Mouse (Mus musculus): ENCODE data around the gene Psmd1. TPM values are rescaled to one million over a fixed set of nuclear protein-coding genes. Genes with fewer than 3 reads are reported as not detected.

Psmd1 gene
- polyA plus RNA-seq, 1 experiment, result 62.3 TPM

DNA sequence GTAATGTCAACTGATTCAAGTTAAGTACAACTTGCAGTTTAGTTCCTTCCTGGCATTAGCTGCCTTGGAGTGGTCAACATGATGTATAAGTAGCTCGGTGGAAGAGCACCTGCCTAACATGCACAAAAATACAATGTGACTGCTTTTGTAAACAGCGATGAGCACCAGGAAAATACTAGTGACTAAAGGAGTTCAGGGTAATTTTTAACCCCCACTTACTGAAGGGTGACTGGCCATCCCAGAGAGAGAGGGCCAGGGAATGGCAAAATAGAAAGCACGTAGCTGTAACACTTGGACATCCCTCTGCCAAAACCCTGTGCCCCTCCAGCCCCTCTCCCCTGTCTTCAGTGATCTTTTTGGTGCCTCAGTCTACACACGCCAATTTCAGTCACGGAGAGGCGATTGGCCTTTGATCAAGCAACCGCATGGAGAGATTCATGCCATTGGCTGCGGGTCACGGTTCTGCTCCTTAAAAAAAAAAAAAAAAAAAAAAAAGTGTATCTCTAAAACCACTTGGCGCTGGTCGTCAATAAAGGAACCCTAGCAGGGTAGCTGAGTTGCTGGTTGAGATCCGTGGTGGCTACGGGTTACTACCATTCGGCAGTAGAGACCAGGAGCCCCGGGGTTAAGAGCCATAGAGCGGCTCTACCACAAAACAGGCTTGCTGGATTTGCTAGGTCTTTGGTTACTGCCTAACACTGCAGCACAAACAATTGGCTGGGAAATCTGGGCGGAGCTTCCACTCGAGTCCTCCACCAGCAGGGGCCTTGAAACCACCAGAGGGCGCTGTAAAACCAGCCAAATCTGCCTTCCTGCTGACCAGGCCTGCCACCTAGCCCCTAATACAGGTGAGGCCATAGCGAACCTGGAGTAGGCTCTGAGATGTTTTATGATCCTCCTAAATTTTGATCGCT is 5.1 kb upstream of the Psmd1 start:
- peak; percentile 67 for DNase-seq (ENCODE audit: low spot score)

DNA sequence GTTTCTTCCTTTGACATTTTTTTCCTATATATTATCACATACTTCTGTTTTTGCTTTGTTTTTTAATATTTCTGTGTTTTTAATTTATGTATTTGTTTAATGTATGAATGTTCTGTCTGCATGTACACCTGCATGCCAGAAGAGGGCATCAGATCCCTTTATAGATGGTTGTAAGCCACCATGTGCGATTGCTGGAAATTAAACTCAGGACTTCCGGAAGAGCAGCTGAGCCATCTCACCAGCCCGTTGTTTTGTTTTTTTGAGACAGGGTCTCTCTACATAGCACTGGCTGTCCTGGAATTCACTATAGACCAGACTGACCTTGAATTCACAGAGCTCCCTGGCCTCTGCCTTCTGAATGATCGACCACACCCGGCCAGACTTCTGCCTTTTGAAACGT is 1.7 kb upstream of the Psmd1 start:
- no peak for DNase-seq (ENCODE audit: low spot score)

DNA sequence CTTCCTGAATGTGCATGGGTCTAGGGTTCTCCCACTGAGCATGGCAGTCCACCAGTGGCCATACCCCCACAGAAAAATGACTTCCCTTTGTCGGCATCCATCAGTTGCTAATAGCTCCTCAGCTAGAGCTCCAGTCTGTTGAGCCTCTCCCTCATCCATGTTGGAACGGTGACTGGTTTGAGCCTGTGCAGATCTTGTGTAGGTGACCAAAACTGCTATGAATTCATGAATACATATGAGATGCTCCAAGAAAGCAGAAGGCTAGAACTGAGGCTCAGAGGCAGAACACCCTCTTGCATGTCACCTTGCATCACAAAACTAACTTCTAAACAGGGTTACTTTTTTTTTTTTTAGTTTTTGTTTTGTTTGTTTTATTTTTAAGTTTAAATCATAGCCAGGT is 12.4 kb downstream of the Psmd1 start:
- DNase-seq (ENCODE audit: low spot score), result no peak

DNA sequence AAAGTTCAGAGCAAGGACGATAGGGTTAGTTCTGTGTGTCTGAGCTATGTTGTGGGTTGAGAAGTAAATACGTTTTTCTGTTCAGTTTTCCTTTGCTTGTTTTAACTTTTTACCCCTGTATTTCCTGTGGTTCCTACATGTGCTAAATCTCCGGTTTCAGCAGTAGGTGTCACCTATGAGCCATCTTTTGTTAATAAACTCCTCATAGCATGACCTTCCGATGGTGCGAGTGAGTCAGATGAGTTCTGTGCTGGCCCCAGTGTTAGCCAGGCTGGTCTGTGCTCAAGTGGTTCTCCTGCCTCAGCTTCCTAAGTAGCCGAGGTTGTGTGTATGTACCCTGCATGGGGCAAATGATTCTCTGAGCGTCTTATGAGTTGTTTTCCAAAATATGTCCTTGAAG is 30.2 kb downstream of the Psmd1 start:
- no peak for DNase-seq (ENCODE audit: low spot score)

DNA sequence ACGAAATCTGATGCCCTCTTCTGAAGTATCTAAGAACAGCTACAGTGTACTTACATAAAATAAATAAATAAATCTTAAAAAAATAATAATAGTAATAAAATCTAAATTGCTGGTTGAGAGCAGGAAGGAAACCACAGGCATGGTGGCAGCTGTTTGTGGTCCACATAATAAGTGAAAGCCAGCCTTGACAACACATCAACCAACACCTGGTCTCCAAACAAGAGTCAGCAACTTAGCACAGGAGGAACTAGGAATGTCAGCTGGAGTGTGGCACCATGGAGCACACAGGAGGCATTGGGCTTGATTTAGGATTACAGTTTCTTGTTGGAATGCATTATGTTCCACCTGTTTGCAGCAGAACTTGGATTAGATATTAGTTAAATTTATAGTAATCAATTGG is 40.9 kb downstream of the Psmd1 start:
- DNase-seq (ENCODE audit: low spot score), result no peak

DNA sequence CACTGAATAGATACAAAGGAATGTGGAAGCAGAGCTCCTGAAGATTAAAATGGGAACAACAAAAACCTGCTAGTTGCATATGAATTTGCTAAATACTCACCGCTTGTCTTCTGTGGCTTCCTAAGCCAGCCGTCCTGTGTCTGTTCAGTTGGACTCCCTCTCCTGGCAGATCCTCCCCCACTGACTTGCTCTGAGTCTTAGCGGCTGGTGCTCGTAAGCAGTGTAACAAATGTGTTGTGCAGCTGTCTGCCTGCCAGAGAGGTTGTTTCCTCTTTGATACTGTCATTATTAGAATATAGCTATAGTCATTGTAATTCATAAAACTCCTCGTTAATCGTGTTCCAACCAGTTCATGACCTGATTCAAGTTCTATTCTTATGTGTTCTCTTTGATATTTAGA is 47.6 kb downstream of the Psmd1 start, which contains the start of gene Htr2b:
Gene Htr2b, minus strand, starts transcription at position 192 of the 400 bp plus-strand sequence.
- DNase-seq (ENCODE audit: low spot score), result no peak

DNA sequence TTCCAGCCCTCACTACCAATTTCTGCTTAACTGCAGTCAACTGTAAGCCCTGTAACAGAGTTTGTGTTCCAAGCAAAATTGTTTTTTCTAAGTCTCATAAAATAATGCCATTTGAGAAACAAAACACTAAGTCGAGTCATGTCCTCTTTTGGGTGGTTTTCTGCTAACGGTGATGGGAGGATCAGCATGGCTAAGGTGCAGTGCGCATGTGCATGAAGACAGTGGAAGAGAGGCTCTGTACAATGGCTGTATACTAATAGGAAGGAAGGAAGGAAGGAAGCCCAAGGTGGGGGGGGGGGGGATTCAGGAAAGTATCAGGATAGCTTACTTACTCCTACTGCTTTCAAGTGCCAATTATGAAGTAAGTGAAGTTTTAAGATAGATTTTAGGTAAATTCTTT is 50.0 kb downstream of the Psmd1 start:
- DNase-seq (ENCODE audit: low spot score), result no peak

DNA sequence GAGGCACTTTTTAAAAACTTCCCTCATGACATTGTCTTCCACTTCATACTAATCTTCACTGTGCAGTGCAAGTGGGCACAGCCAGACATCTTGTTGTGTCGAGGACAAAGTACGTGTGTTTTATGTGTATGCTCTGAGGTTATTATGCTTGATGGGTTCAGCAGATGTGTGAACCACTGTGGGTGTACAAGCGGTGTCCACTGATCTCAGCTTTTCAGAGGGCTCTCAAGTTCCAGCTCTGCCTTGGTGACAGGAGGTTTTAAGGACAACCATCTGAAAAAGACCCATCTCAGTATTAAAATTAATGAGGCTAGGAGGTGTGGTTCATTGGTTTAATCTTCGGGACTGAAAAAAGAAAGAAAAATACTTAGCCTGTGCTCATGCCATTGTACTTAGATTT is 55.4 kb downstream of the Psmd1 start:
- DNase-seq (ENCODE audit: low spot score), result no peak

DNA sequence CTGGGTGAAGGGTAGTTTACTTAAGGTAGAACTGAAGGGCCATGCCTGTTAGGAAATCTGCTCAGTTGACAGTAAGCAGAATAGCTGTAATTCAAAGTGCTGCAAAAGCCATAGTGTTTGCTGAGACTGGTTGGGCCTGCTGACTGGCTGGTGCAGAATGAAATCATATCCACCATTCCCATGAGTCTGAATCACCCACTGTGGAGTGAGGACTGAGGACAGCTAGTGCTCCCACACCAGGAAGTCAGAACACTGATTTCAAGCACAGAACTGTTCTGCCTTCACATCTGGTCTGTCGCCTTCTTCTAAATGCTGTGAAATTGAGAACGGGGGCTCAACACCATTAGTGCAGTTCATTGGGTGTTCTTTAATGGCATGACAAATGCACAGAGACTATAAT is 61.8 kb downstream of the Psmd1 start:
- no peak for DNase-seq (ENCODE audit: low spot score)

DNA sequence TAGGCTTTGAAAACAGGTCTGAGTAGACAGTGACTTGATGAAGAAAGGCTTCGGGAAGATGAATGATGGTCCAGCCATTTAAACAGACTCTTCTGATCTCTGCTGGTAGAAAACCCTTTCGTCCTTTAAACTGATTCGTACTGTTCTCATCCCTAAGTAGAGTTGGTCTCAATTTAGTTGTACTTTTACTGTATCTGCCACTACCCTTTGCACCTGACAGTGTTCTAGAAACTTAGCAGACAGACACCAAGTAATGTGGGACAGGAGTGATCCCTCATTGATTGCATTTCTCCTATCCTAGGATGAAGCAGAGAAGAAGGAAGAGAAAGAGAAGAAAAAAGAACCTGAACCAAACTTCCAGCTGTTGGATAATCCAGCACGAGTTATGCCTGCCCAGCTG is 69.2 kb downstream of the Psmd1 start, which contains the start of gene Gm21972:
Gene Gm21972, plus strand, starts transcription at position 301 of the 400 bp plus-strand sequence.
- no peak for DNase-seq (ENCODE audit: low spot score)

DNA sequence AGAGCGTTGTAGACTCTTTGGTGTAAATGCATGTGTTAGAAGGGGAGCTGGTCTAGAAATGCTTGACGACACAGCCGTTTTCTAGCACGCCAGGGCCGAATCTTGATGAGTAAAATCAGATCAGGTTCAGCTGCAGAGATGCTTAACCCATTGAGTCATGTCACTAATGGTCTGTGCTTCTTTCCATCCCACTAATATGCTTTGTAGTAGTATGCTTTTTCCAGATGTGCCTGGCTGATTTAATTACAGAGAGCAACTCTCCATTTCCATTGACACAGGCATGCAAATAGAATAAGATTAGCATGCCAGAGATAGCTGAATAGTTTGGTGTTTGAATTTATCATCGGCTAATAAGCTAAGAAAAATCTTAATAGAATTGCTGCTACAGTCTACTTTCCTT is 71.1 kb downstream of the Psmd1 start:
- DNase-seq (ENCODE audit: low spot score), result no peak

DNA sequence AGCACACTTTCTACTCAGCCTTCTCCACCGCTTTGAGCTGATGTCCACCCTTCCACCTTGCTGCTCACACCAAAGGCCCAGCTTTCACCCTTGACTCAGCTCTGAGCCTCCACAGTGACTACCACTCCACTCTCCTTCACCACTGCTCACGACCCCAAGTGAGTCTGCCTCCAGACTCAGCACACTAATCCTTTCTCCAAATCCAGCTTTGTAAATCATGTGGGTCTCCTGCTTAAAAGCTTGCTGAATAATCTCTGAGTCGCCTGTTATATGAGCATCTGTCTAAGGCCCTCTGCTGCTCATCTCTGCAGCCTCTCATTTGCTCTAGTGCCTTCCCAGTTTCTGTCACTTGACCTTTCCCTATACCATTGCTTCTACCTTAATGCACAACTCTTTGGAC is 76.9 kb downstream of the Psmd1 start:
- DNase-seq (ENCODE audit: low spot score), result no peak

DNA sequence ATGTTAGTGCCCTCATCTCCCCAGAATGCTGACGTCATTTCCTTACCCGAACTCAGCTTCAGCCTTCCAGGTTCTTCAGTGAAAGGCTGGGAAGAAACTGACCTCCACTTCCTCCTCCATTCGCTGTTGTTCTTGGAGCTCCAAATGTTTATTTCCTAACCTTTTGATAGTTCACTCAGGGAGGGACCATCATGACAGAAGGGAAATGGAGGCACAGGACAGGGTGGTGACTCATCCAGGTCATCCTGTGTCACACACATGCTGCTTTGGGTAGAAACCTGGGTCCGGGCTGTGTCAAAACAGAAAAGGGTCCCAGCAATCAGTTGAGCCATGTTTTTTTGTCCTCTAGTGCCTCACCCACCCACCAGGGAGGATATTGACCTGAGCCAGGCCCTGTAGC is 79.0 kb downstream of the Psmd1 start:
- no peak for DNase-seq (ENCODE audit: low spot score)

DNA sequence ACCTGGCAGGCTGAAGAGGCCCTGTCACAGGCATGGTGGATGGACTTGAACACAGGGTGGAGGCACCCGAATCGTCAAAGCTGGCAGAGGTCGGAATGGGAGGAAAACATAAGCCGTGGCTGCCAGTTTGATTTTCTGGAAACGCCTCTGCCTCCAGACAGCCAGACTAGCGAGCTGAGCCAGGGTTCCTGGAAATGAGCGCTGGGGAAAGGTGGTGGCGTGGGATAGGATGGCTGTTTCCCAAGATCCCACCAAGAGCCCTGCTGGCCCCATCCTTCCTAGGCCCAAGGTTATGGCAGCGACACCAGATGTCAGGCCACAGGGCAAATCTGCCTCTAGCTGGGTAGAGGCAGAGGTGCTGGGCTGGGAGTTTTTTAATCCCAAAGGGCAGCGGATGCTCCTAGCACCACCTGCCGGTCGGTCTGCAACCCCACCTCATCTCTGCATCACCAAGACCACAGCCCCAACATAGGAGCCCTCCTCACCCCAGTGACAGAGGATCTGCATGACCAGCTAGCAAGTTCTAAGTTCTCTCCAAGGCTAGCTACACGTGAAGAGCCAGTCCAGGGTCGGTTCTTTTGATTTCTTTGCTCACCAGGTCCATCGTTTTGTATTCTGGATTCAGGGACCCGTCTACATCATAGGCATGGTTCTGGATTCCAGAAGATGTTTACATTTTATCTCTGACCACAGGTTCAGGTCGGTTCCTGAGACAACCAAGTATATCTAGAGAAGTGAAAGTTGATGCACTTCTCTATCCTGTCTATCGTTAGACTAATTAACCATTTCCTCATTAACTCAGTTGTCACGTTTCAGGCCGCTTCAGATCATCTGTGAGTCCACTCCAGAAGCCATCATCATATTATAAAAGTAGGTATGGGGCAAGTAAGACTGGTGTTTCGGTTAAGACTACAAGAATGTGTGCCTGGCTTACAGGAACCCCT is 80.1 kb downstream of the Psmd1 start:
- DNase-seq (ENCODE audit: low spot score), result no peak

DNA sequence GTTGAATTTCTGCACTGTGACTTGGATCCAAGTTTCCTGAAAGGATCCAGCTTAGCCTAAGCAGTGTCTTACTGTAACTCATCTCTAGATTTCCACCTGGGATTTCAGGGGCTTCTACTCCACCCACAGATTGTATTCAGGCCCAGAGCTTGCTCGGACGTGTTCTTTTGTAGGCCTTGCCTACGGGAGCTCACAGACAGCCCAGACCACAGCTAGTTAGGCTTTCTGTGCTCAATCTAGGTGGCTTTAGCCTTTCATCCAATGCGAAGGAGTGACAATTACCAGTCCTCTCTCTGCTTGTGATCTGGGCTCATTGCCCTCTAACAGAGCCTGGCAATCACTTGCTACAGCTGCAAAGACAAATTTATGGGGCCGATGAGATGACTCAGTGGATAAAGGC is 82.1 kb downstream of the Psmd1 start:
- no peak for DNase-seq (ENCODE audit: low spot score)

DNA sequence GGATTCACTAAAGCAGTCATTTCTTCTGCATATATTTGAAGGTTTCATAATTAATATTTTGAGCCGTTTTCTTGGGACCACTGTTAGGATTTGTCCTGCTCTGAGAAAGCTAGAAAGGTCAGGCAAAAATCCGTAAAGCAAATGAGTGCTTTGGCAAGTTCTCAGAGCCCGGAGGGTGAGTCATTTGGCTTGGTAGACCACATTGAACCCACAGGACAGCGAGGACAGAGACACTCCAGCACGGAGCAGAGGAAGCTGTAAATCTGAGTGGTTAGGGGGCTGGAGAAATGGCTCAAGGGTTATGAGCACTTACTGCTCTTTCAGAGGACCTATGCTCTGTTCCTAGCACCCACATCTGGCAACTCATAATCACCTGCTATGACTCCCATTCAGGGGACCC is 83.4 kb downstream of the Psmd1 start:
- DNase-seq (ENCODE audit: low spot score), result no peak

DNA sequence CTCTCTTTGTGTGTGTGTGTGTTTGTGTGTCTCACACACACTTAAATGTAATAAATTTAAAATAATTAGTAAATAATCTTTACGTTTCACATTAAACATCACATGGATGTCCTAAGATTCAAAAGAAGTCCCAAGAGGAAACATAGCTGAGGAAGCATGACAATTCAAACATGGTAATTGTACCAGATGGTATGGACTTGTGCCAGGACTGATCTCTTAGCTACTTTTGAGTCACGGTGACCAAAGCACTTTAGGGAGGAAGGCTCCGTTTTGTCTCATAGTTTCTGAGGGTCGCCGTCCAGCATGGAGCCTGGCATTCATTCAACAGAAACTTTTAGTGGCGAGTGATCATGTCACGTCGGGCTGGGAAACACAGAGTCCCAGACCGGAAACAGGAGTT is 84.0 kb downstream of the Psmd1 start:
- DNase-seq (ENCODE audit: low spot score), result no peak

DNA sequence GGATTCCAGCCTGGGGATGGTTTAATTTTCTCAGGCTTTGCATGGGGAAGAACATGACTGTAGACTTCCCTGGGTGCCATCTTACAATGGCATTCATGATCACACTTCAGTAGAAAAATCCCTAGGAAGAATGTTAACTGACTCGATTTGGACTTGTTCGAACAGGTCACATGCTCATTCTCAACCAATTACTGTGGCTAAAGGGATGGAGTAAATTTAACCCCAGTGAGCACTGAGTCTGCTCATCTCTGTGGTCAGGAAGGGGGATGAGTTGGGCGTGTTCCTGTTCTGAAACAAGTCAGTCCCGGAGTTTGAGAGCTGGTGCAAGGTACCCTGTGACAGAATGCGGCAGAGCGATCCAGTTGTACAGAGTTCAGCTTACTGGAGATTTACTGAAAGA is 86.7 kb downstream of the Psmd1 start:
- no peak for DNase-seq (ENCODE audit: low spot score)

DNA sequence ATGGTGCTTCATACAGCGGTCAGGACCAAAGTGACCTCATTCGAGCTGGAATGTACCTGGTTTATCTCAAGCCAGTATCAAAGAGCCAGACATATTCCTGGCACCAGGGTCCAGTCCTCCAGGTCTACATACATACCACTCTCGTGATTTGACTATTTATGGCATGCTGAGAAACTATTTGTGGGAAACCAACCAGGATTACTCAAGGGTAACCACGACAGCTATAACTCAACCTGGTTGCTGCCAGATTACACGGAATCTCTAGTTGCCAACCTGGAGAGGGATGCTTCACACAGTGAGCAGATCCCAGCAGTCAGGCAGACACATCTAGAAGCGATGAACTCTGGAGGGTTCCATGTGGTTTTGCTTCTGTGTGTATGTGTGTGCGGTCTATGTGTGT is 87.2 kb downstream of the Psmd1 start:
- no peak for DNase-seq (ENCODE audit: low spot score)

DNA sequence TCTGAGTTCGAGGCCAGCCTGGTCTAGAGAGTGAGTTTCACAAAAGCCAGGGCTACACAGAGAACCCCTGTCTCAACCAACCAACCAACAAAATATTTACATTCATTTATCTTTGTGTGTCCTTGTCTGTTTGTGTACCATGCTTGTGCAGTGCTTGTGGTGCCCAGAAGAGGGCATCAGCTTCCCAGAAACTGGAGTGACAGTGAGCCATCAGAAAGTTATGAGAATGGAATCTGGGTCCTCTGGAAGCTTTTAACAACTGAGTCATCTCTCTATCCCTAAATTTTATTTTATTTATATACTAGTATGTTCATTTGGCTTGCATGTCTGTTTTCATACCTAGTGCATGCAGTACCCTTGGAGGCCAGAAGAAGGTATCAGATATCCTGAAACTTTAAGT is 88.4 kb downstream of the Psmd1 start:
- DNase-seq (ENCODE audit: low spot score), result no peak

DNA sequence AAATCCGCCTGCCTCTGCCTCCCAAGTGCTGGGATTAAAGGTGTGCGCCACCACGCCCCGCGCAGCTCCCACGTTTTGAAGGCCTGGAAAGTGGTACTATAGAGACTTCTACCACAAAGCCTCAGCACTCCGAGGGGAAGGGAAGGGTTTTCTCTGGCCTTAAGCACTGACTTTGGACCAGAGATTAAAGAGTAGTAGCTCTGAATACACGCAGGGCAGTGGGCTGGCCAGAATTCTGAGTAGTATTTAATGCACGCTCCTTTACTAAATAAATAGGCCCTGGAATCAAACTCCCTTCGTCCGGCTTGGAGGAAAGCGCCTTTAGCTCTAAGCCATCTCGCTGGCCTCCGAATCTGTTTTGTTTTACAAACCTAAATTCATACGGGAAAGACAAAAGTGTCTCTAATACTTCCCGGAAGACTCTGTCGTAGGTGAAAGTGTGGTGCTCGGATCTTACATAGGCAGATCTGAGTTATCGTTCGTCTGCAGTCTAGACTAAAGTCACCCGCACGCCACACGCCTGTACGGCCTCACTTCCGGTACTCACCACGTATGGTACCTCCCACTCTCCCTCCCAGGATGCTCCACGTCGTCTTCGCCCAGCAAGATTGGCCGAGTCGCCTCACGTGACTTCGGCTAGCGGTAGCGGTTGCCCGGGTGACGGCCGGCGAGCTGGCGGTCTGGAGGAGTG is 90.1 kb downstream of the Psmd1 start, which contains the start of gene Armc9:
Gene Armc9, plus strand, starts transcription at position 648 of the 691 bp plus-strand sequence.
- peak; percentile 84 for DNase-seq (ENCODE audit: low spot score)

DNA sequence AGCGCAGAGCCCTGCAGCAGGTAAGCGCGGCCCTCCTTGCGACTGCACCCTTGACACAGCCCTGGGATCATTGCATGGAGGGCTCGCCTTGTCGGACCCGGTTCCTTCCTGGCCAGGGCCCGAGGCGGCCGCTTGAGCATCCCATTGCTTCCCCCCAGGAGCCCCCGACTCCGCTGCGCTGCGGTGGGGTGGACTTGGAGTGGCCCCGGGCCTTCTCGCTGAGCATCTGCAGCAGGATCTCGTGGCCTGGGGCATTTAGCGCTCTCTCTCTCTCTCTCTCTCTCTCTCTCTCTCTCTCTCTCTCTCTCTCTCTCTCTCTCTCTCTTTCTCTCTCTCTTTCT is 90.6 kb downstream of the Psmd1 start:
- DNase-seq (ENCODE audit: low spot score), result no peak
